Mouse (Mus musculus) adrenal gland, postnatal 10 days (tissue): ENCODE data around the gene Slc16a11. TPM values are rescaled to one million over a fixed set of nuclear protein-coding genes. Genes with fewer than 3 reads are reported as not detected.

Source experiments
- DNase-seq: peaks from one replicate; pipeline ENCODE4 v3.0.0; 2021; ENCODE audit warnings: mixed read lengths
- total RNA-seq, 2 experiments: library from RNA; stranded (reverse); gene quantifications; 2 replicates each; pipeline ENCODE4 v1.2.3; 2021

Slc16a11 gene
- total RNA-seq, 2 experiments from 2014 or later = 1.3 to 2.5 TPM

DNA sequence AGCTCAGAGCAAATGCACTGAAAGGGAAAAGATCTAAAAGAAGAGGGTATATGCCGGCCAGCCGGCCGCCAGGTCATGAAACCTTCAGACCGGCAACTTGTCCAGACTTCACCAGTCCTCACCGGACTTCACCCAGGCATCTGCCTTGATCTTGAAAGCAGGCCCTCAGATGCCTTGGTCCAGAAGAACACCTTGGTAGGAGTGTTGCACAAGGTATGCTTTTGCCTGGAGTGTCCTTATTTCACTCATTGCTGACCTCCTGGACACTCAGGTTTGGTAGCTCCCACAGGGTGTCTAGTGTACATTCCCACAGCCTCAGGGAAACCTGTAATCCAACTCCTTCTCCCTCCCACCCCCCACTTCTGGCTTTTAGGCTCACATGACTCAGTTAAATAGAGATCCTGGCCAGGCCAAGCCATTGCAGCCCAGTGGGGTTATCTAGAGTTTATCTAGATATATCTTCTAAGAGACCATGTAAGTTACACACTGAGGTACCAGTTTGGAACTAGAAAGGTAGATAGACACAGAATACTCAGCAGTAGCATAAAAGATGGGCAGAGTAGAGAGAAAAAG is 12.4 kb upstream of the Slc16a11 start:
- DNase-seq = no peak

DNA sequence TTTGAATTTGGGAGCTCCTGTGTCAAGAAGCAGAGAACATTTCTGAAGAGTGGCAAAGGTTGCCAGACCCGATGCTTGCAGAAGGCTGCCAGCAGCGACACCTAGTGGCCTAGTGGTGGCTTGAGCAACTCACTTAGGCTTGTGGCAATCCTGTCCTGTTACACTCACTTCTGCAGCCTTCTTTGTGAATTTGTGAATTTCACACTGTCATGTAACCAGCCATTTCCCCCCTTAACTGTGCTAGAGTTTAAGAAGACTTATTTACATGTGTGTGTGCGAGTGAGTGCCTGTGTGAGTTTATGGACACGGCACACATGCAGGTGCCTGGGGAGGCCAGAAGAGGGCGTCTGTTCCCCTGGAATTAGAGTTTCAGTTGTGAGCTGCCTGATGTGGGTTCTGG is 10.9 kb upstream of the Slc16a11 start:
- peak; percentile 92 for DNase-seq

DNA sequence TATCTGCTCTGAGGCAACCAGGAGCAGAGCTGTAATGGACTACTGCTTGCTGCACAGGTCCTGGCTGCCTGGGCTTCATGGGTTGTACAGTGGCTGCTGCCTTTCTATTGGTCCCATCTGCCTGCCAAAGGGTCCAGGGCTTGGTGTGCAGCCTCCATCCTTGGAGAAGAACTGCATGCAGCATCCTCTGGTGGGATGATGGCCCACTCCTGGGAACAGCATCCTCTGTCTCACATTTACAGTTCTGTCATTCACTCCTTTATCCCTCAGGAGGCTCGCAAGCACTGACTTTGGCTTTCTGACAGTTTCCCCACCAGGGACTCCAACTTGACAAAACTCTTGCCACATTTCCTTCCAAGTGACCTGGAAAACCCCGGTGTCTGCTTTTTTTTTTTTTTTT is 5.8 kb upstream of the Slc16a11 start:
- DNase-seq = no peak

DNA sequence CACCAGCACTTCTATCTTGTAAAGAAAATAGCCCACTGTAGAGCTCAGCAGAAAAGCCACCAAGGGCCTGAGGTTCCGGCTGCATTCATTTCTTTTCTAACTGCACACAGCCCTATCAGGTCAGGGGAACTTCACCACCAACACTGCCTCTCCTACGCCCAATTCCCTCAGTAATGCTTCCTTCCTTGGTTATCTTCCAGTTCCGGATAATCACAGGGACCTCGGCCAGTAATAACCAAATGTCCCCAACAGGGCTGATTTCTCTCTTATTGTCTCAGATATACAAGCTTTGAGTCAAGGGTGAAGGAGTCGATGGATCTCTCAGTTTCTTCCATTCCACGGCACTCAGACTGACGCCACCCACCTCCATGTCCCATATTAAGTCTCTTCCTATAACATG is 5.3 kb upstream of the Slc16a11 start:
- no peak for DNase-seq

DNA sequence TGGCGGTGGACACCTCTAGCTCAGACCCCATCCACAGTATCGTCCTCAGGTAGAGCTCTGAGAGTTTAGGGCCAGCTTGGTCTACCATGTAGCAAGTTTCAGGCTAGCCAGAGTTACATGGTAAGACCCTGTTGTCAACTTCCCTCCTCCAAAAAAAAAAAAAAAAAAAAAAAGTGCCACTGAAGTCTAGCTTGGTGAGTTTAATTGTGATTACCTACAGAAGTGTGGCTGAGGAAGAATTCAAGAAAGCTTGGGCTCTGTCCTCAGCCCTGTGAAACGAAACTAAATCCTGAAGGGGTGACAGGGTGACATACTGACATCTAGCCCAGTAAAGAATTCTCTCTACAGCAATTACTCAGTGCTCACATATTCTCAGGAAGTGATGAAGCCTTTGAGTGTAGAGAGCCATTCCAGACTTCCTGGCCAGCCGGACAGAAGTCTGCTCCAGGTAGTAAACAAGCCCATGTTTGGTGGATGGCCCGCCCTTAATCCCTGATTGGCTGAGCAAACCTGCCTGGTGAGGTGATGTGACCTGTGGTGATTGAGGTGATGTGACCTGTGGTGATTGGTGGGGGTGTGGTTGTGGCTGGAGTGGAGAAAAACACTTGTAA is 3.7 kb upstream of the Slc16a11 start:
- DNase-seq = no peak

DNA sequence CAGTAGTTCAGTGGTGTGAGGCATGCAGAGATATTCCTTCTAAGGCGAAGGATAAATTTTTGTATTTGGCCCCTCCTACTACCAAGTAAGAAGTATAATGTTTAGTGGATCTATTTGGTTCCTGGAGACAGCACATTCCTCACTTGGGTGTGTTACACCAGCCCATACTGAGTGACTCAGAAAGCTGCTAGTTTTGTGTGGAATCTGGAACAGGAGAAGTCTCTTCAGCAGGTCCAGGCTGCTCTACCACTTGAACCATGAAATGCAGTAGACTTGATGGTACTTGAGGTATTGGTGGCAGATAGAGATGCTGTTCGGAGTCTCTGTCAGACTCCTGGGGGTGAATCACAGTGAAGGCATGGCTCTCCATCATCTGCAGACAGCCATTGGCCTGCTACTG is 1.9 kb upstream of the Slc16a11 start:
- no peak for DNase-seq

DNA sequence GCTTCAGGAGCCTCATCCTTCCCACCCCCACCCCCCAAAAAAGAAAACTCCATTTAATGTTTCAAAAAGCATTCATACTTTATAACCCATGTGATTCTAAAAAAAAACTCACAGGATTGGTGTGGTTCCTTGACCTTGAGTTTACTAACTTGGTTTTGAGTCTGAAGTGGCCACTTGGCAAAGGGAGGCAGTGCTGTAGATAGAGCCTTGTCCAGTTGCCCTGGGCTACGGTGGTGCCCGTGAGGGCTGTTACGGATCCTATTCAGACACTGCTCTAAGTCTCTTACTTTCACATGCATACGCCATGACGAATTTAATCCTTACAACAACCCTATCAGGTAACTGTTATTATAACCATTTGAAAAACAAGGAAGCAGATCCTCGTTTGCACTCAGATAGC is 580 bp upstream of the Slc16a11 start:
- DNase-seq = no peak

DNA sequence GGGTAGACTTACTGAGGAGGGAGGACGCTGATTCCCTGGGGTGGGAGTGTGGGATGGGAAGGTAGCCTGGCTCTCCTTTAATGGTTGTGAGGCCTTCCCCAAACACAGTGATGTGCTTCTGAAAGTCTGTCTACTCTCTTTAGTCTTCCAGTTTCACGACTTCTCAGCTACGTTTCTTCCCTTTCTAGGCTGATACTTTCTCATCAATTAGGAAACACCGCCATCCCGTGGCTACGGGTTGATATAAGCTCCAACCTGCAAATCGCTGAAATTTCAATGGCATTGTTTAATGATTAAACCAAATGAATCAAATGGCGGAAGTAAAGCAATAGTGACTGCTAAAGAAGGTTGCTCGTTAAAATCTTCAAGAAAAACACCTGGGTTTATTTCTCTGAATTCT is 344 bp downstream of the Slc16a11 start:
- DNase-seq = peak; percentile 81

DNA sequence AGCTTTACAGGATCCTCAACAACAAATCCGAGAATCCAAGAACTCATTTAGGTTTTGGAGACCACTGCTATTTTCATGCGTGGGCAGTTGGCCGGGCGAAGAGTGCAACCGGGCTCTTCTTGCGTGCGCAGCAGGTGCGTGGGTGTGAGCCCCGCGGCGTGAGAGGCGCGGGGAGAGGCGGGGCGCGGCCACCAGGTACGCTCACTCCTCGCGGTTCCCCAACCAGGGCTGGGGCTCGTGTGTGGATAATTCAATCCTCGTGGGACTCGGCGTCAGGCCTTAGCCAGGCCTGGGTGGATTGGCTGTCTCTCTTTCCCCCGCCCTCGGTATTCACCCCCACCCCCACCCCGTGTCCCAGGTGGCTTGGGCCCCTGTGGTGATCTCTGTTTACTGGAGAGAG is 1.2 kb downstream of the Slc16a11 start:
- no peak for DNase-seq

DNA sequence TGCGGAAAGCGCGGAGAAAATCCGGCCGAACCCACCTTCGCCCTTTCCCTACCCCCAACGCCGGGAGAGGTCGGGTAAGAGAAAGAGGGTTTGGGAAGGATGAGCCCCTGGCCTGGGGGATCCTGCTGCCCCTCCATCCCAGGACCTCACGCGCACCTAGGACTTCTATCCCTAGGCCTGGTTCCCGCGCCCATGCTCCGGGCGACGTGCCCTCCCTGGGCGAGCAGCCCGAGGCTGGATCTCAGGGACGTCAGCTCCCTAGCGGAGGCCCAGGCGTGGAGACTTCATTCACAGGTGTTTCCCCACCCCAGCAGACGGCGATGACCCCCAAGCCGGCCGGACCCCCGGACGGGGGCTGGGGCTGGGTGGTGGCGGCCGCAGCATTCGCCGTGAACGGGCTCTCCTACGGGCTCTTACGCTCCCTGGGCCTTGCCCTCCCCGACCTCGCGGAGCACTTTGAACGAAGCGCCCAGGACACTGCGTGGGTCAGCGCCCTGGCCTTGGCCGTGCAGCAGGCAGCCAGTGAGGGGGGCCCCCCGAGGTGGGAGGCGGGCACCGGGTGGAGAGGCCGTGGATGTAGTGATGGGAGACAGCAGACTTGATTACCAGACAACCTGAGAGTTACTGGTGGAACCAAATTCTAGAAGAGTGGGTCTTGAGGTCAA is 1.8 kb downstream of the Slc16a11 start:
- peak; percentile 56 for DNase-seq

DNA sequence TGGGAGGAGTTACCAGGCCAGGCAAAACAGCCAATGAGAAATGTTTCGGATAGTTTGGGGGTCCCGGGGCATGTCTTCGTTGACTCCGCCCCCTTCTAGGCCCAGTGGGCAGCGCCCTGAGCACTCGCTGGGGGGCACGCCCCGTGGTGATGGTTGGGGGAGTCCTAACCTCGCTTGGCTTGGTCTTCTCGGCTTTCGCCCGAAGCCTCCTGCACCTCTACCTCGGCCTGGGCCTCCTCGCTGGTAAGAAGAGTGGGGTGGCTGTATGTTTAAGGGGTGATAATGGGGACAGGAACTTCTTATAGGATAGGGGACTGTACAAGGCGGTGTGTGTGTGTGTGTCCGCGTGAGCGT is 2.3 kb downstream of the Slc16a11 start:
- no peak for DNase-seq

DNA sequence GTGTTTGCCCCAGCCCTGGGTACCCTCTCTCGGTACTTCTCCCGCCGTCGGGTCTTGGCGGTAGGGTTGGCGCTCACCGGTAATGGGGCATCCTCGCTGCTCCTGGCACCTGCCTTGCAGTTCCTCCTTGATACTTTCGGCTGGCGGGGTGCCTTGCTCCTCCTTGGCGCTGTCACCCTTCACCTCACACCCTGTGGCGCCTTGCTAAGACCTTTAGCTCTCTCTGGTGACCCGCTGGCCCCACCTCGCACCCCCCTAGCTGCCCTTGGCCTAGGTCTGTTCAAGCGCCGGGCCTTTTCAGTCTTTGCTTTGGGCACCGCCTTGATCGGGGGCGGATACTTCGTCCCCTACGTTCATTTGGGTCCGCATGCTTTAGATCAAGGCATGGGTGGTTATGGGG is 2.7 kb downstream of the Slc16a11 start:
- no peak for DNase-seq

DNA sequence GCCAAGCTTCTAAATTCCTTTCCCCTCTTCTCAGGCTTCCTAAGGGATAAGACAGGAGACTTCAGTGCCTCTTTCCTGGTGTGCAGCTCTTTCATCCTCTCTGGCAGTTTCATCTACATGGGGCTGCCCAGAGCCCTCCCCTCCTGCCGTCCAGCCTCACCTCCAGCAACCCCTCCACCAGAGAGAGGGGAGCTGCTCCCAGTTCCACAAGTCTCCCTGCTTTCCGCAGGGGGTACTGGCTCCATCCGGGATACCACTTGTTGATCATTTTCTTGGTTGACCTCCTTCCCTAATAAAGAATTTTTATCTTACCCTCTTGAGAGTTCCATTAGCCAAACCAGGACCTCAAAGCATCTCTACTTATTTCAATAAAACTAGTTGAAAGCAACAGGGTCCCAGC is 3.6 kb downstream of the Slc16a11 start:
- DNase-seq = no peak

DNA sequence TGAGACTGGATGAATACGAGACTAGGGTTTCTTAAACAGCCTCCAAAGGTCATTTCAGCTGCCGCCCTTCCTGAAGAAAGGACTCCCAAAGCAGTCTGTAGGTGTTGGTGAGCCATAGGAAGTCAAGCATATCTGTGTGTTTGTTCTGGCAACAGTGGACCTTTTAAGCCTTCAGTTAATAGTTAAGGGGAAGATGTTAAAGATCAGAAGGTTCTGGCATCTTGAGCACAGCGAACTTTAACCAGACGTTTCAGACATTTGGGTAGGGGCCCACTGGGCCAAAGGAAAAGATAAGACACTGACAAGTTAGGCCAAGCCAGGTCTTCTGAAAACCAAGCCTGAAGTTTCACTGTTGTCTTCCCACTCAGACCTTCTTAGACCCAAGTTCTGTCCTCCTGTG is 5.5 kb downstream of the Slc16a11 start:
- no peak for DNase-seq

DNA sequence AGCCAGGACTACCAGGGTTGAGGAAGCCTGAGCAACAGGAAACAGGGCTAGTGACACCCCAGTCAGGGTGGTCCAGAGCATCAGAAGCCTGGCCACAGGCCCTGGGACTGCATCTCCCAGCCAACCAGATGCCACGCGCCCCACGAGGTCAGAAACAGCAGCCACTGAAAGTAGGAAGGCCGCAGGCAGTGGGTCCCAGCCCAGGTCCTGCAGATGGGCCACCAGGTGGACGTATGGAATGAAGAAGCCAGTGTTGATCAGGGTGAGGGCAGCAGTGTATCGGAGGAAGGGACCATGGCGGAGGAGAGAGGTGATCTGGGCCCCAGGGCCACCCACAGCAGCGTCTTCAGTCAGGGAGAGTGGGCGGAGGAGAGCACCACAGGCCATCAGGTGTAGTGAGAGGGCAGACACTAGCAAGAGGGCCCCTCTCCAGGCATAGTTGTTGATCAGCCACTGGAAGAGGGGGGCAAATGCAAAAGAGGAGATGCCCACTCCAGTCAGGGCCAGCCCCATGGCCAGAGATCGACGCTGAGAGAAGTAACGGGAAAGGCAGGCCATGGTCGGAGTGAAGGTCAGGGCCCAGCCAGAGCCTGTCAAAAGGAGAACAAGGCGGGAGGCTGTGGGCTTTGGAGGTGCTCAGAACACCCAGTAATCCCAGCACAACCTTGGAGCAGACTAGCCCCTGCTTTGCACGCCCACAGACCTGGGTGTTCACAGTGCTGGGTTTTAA is 6.4 kb downstream of the Slc16a11 start:
- peak; percentile 40 for DNase-seq

DNA sequence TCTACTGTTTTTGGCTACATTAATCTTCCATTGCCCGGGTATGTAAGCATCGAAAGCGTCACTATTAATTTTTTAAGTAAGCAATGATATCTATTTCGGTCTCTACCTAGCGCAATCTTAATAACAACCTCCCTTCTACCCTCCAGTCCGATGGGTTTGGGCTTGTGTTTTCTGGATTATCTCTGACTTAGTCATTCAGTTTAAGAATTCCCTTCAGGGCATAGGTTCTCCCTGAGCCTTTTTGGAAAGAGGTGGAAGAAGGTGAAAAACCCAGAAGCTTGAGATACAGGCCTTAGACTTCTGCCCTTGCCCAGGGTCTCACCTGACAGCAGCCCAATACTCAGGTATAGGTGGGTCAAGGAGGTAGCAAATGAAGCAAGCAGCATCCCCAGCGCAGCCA is 7.3 kb downstream of the Slc16a11 start:
- DNase-seq = no peak

DNA sequence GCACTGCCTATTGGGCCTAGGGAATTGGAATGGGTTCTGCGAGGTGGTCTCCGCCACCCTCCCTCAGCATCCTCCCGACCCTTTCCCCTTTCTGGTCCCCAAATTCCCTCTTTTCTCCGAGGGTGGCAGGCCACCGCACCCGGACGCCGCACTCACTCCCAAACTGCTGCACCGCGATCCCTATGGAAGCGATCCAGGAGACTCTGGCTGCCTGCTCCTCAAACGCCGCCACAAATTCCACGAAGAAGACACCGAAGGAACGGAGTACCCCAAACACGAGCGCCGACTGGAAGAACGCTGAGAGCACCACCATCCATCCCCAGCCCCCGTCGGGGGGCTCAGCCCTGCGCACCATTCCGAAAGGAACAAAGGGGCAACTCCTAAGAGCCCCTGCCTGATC is 7.8 kb downstream of the Slc16a11 start:
- DNase-seq = peak; percentile 41

DNA sequence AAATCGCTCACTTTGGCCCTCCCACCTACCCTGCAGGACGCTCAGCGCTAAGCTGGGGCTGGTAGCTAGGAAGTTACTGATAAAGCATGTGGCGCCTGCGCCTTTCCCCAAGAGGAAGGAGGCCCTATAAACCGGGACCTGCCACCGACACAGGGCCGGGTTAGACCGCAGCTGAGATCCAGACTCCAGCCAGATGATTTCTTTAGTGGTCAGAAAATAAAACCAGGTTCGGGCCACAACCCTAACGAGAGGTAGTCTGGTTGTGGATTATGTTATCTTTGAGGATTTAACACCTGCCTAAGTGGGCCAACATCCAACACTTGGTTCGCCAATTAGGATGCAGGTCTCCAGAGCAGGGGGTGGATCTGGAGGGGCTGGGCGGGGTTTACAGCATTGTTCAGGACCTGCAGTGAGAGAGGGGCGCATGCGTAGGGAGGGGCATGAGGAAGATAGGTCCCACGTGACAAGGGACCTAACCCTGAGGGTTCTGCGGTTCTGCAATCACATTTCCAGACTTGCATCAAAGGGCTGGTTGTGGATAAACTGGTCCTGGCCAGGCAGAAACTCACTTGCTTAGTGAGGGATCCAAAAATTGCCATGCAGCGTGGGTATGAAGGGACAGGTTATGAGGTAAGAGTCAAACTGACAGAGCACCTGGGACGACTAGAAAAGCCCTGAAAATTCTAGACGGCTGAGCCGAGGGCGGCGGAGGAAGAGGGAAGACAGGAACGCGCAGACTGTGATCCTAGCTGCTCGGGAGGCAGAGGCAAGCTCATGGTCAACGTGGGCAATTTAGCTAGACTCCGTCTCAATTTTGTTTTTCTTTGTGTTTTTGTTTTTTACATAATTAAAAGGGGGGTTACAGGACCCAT is 8.4 kb downstream of the Slc16a11 start, which contains the start of gene Slc16a13:
Gene Slc16a13 (minus strand): TSS at position 334 of the 872 bp plus-strand sequence.
- DNase-seq = peak; percentile 93

DNA sequence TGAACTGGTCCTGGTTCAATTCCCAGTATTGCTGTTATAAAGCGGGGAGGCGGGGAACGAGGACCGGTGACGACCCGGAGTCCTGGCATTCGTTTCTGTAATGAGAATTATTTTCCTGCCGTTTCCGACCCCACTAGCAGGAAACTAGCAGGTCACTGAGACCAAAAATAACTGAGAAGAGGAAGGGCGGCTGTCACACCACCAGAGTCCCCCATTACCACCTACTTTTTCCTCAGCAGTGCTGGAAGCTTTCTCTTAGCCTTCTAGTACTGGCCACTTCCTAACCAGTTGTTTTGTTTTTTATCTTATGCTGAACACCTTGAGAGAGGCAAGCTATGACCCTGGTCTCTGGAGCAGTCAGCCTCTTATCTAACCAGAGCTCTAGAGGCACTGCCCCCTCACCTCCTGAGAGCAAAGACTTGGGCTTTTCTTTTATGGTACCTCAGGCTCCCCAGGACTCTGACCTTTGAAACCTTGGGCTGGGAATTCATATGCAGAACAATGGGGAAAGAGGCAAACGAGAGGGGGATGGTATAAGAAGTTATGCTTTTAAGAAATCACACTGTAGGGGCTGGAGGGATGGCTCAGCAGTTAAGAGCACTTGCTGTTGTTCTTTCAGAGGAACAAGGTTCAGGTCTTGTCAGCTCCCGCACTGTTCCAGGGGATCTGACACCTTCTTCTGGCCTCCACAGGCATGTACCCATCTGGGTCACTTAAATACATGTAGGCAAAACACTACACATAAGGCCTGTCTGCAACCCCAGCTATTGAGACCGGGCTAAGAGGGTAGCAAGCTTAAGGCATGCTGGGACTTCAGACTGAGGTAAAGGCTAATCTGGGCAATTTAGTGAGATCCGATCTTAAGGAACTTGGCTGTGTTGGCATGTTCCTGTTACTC is 9.3 kb downstream of the Slc16a11 start:
- peak; percentile 29 for DNase-seq

DNA sequence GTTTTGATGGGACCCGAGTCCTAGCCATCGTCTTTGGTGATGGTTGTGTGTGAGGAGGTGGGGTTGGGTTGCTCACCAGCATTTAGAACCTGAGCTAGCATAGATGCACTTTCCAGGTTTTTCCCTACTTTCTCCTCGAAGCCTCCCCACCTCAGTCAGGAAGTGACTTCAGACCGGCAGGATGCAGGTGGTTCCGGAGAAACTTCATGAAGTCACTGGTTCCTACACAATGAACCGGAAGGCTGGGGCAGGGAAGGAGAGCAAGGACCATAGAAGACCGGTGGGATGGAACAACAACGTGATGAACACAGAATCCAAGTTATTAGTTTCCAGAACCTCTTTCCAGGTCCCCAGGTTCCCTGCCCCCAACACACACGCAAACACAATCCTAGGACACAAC is 11.2 kb downstream of the Slc16a11 start:
- peak; percentile 33 for DNase-seq
